Mouse (Mus musculus) myocyte (in vitro differentiated cells): ENCODE data around the gene Zfp672.

Experiments
- CEBPB ChIP-seq: IDR thresholded peaks from 2 replicates; pipeline ENCODE4 v1.6.1; 2011; ENCODE audit warnings: mild to moderate bottlenecking, moderate library complexity; ENCODE audit not compliant: poor library complexity, insufficient read depth, severe bottlenecking
- E2F4 ChIP-seq: IDR thresholded peaks from one replicate; pipeline ENCODE4 v1.6.1; 2011; ENCODE audit warnings: mild to moderate bottlenecking, control low read depth, moderate library complexity; ENCODE audit not compliant: insufficient read depth
- MAX ChIP-seq: IDR thresholded peaks from one replicate; pipeline ENCODE4 v1.6.1; 2011; ENCODE audit warnings: low read depth, mild to moderate bottlenecking, control low read depth
- POLR2A ChIP-seq: IDR thresholded peaks from one replicate; pipeline ENCODE4 v1.6.1; 2011; ENCODE audit warnings: low read depth, mild to moderate bottlenecking, control low read depth, moderate library complexity; ENCODE audit not compliant: insufficient read length
- TCF12 ChIP-seq: IDR thresholded peaks from one replicate; pipeline ENCODE4 v1.6.1; 2011; ENCODE audit warnings: mild to moderate bottlenecking, control low read depth; ENCODE audit not compliant: poor library complexity, insufficient read depth, severe bottlenecking

- TF ChIP-seq E2F4, result no peak
- TF ChIP-seq POLR2A, result peak; percentile 84
- no peak for TF ChIP-seq TCF12
- TF ChIP-seq MAX, result no peak
- TF ChIP-seq CEBPB, result no peak
Measured at GRCm38 (mm10) chr11:58322824-58323569, 7.1 kb downstream of the Zfp672 start.
